Comparison of ENCODE assay signal across 13 mouse cellular contexts in the genomic region with DNA sequence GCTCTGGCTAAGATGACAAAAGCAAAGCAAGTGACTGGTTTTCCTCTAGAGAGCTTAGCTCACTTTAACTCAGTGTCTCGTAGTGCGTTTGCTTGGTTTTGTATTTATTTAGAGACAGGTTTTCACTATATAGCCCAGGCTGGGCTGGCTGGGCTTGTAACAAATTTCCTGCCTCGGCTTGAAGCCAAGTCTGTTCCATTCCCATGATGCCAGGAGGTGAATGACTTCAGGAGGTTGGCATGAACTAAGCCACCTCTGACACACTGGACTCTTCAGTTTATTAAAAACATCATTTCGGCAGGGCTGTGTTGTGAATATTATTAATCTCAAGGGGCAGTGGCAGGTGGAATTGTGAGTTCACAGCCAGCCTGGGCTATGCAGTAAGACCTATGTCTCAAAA.
DNase-seq lines count a peak whose midpoint lies in the region.
"Had no signal": no experiment of that assay in that cellular context is flagged by ENCODE, and none has a peak within 500 bp of the region (broad histone marks: within the 10 kb centered on the region; RNA-seq: fewer than 3 reads in every experiment).

No protein-coding gene starts in this region.

- peak; percentile 22 for DNase-seq in cerebellum, adult 11 months
- no peak for DNase-seq in cerebellum, postnatal 4 days (ENCODE audit: low spot score in 2 of 2)
- DNase-seq in kidney, adult 11 months: peak; percentile 37
- DNase-seq in kidney, adult 18-20 months: no peak
- DNase-seq in 3T3-L1 (ENCODE audit: low read depth, low spot score): peak; percentile 60
- peak; percentile 46 for DNase-seq in cerebellum, adult 9-11 months
- DNase-seq in frontal cortex, postnatal 10 days (ENCODE audit: low spot score in 2 of 2): no peak
- no peak for DNase-seq in thymus, adult 18-20 months
- DNase-seq: forebrain, postnatal 0 days; gastrocnemius, postnatal 25 days; left cerebral cortex, postnatal 4 days; liver, postnatal 0 days; thymus, postnatal 14 days had no signal

Comparison
In these comparisons a context has a peak if more than half of its experiments do, and no peak if none do; other contexts are left out.
1. DNase-seq: peak in cerebellum, adult 11 months (single experiment), kidney, adult 11 months (single experiment), 3T3-L1 (single experiment) and cerebellum, adult 9-11 months (single experiment); none in cerebellum, postnatal 4 days (0 of 2), kidney, adult 18-20 months (single experiment), frontal cortex, postnatal 10 days (0 of 2) and thymus, adult 18-20 months (0 of 2).